Mouse (Mus musculus) heart, embryonic 11.5 days (tissue): ENCODE data around the gene Prpf4. TPM values are rescaled to one million over a fixed set of nuclear protein-coding genes. Genes with fewer than 3 reads are reported as not detected.

Experiments
- ATAC-seq: fragments of 200-750 bp; cut with Nextera tagmentation; replicated peaks from 2 replicates; pipeline ENCODE4 v1.8.0; 2017; ENCODE audit warnings: moderate library complexity; ENCODE audit not compliant: insufficient number of reproducible peaks, low FRiP score, low TSS enrichment
- H3K27ac ChIP-seq: fragments of 300-500 bp; sonication (generic); 2 replicates; pipeline ENCODE4 v1.5.1; 2014; ENCODE audit warnings: mild to moderate bottlenecking, low read depth, low read length
- H3K27me3 ChIP-seq: fragments of 300-500 bp; sonication (generic); 2 replicates; pipeline ENCODE4 v1.6.1; 2014; ENCODE audit warnings: mild to moderate bottlenecking, low read length, mixed read lengths; ENCODE audit not compliant: control insufficient read depth, insufficient read depth
- H3K36me3 ChIP-seq: fragments of 300-500 bp; sonication (generic); 2 replicates; pipeline ENCODE4 v1.6.1; 2014; ENCODE audit warnings: mild to moderate bottlenecking, low read length, moderate library complexity, mixed read lengths; ENCODE audit not compliant: control insufficient read depth, insufficient read depth
- H3K4me1 ChIP-seq: fragments of 300-500 bp; sonication (generic); 2 replicates; pipeline ENCODE4 v1.6.1; 2014; ENCODE audit warnings: low read length; ENCODE audit not compliant: control insufficient read depth, insufficient read depth
- H3K4me2 ChIP-seq: fragments of 300-500 bp; sonication (generic); 2 replicates; pipeline ENCODE4 v1.6.1; 2014; ENCODE audit warnings: mild to moderate bottlenecking, moderate library complexity
- H3K4me3 ChIP-seq: fragments of 300-500 bp; sonication (generic); 2 replicates; pipeline ENCODE4 v1.5.1; 2014; ENCODE audit warnings: low read depth, low read length
- H3K9ac ChIP-seq: fragments of 300-500 bp; sonication (generic); 2 replicates; pipeline ENCODE4 v1.6.1; 2014; ENCODE audit warnings: mild to moderate bottlenecking, low read depth, low read length, moderate library complexity
- H3K9me3 ChIP-seq: fragments of 300-500 bp; sonication (generic); replicated peaks from 2 replicates; pipeline ENCODE4 v1.6.1; 2016; ENCODE audit warnings: low read length; ENCODE audit not compliant: control insufficient read depth
- WGBS: fragments of 180-500 bp; shearing (Covaris S2); extraction: QIAGEN DNeasy Blood & Tissue Kit; methylation state at CpG from one replicate; pipeline ENCODE4 v1.1.7; 2014; ENCODE audit not compliant: insufficient replicate concordance; 5-methylcytosine and 5-hydroxymethylcytosine counted together
- polyA plus RNA-seq: library from polyadenylated mRNA; unstranded; fragments of >200 nt; fragmentation: Nextera tagmentation; extraction: Ambion mirVana; gene quantifications from 2 replicates; pipeline ENCODE4 v1.2.1, GENCODE M21; 2014

The Prpf4 gene
- polyA plus RNA-seq, 1 experiment from 2014 or later: 17.0 TPM

GRCm38 (mm10) chr4:62435081-62435480 lies 26.5 kb downstream of the Prpf4 start, which contains the start of gene Rnf183:
TSS of gene Rnf183 (minus strand) at chr4:62435252.
- no peak within 1 kb of the TSS for H3K4me3 ChIP-seq
- no peaks in the 10 kb centered on the region for H3K9me3 ChIP-seq
- H3K9ac ChIP-seq: no peak within 1 kb of the TSS
- no peak within 1 kb of the TSS for H3K4me2 ChIP-seq
- 86% methylated on average over 6 of the region's 6 CpGs for WGBS
- no peaks in the 10 kb centered on the region for H3K4me1 ChIP-seq
- ATAC-seq: no peak
- H3K36me3 ChIP-seq: no peaks in the 10 kb centered on the region
- no peaks in the 10 kb centered on the region for H3K27me3 ChIP-seq
- no peak within 1 kb of the TSS for H3K27ac ChIP-seq

DNA sequence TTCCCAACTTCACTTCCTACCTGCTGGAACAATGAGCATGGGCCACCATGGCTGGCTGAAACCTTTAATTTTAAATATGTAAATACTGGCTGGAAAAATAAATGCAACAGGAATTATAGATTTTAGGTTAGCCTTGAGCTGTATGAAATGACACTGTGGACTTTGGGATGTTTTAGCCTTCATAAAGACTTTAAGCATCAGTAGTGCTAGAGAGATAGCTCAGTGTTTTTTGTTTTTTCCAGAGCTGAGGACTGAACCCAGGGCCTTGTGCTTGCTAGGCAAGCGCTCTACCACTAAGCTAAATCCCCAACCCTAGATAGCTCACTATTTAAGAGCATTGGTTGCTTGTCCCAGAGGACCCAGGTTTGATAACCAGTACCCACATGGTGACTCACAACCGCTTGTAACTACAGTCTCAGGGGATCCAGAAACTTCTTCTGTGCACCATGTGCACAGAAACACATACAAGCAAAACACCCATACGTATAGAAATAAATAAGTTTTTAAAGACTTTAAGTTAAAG lies 28.7 kb downstream of the Prpf4 start:
- no peak overlapping the region for H3K4me3 ChIP-seq
- no peaks in the 10 kb centered on the region for H3K4me1 ChIP-seq
- no peaks in the 10 kb centered on the region for H3K36me3 ChIP-seq
- no peaks in the 10 kb centered on the region for H3K9me3 ChIP-seq
- ATAC-seq: no peak
- H3K27me3 ChIP-seq: no peaks in the 10 kb centered on the region
- no peak overlapping the region for H3K27ac ChIP-seq
- 84% methylated on average over 3 of the region's 3 CpGs for WGBS
- H3K9ac ChIP-seq: no peak overlapping the region
- H3K4me2 ChIP-seq: no peak overlapping the region

DNA sequence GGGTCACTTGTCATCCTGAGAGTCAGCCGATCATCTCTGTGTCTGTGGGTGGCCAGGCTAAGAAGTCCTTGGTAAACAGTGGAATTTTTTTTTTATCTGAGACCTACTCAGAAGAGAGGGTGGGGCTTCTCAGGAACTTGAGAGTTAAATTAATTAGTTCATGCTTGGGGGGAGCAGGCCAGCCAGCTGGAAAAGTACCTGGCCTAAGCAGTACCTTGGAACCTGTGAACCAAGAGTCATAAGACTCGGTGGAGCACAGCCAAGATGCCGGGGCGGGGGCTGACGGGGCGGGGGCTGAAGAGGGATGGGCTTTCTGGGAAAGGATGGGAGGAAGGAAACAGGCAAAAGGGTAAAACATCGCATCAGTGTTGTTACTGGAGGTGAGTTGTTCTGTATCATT lies 29.3 kb downstream of the Prpf4 start:
- H3K4me1 ChIP-seq: no peaks in the 10 kb centered on the region
- no peaks in the 10 kb centered on the region for H3K36me3 ChIP-seq
- no peak overlapping the region for H3K9ac ChIP-seq
- H3K9me3 ChIP-seq: no peaks in the 10 kb centered on the region
- no peak for ATAC-seq
- no peaks in the 10 kb centered on the region for H3K27me3 ChIP-seq
- H3K4me2 ChIP-seq: no peak overlapping the region
- WGBS: 78% methylated on average over 7 of the region's 7 CpGs
- H3K27ac ChIP-seq: no peak overlapping the region
- H3K4me3 ChIP-seq: no peak overlapping the region

DNA sequence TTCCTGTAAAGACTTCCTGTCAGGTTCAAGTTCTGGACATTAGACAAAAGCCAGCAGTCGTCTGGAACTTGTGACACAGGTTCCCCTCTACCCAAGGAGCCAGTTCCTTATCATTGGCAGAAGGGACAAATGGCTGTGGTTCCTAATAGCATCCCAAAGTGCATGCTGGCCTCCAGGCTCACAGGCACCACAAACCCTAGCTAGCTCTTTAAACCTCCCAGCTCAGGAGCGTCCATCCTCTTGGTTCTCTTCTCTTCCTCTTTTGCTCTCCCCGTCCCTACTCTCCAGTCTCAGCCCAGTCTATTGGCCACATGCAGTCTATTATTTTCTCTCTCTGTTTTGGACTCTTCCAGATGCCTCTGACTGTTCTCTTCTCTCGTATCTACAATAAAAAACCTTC lies 31.2 kb downstream of the Prpf4 start:
- Histone ChIP-seq H3K4me2 (no peak overlapping the region), H3K27me3 (no peaks in the 10 kb centered on the region), H3K36me3 (no peaks in the 10 kb centered on the region), H3K9me3 (no peaks in the 10 kb centered on the region), H3K4me3 (no peak overlapping the region), H3K4me1 (no peaks in the 10 kb centered on the region), H3K9ac (no peak overlapping the region), H3K27ac (no peak overlapping the region)
- no peak for ATAC-seq
- WGBS: 44% methylated on average over 4 of the region's 4 CpGs

GRCm38 (mm10) chr4:62440544-62440943 lies 31.9 kb downstream of the Prpf4 start:
- WGBS: 72% methylated on average over 4 of the region's 4 CpGs
- no peak for ATAC-seq
- no peaks in the 10 kb centered on the region for H3K36me3 ChIP-seq
- H3K9me3 ChIP-seq: no peaks in the 10 kb centered on the region
- H3K4me2 ChIP-seq: no peak overlapping the region
- H3K4me1 ChIP-seq: no peaks in the 10 kb centered on the region
- no peak overlapping the region for H3K9ac ChIP-seq
- H3K27me3 ChIP-seq: no peaks in the 10 kb centered on the region
- H3K27ac ChIP-seq: no peak overlapping the region
- no peak overlapping the region for H3K4me3 ChIP-seq

GRCm38 (mm10) chr4:62440986-62441385 lies 32.4 kb downstream of the Prpf4 start:
- no peaks in the 10 kb centered on the region for H3K4me1 ChIP-seq
- H3K4me3 ChIP-seq: no peak overlapping the region
- no peaks in the 10 kb centered on the region for H3K27me3 ChIP-seq
- no peaks in the 10 kb centered on the region for H3K9me3 ChIP-seq
- no peak overlapping the region for H3K4me2 ChIP-seq
- no peak for ATAC-seq
- H3K9ac ChIP-seq: no peak overlapping the region
- WGBS: 60% methylated on average over 4 of the region's 4 CpGs
- H3K27ac ChIP-seq: no peak overlapping the region
- no peaks in the 10 kb centered on the region for H3K36me3 ChIP-seq

DNA sequence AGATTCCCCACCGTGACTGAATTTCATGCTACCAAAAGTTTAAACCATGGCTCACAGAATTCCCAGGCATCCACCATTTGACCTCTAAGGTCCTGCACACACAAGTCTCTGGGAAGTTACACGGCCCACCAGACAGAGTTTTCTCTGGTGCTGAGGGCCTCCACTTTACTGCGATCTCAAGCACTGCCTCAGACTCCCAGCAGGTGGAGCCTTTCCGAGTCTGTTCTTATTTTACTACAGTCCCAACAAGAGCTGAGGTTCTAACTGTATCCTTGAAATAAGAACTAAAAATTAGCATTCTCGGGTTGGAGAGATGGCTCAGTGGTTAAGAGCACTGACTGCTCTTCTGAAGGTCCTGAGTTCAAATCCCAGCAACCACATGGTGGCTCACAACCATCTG lies 46.4 kb downstream of the Prpf4 start:
- H3K9ac ChIP-seq: no peak overlapping the region
- no peaks in the 10 kb centered on the region for H3K9me3 ChIP-seq
- no peak overlapping the region for H3K27ac ChIP-seq
- H3K4me3 ChIP-seq: no peak overlapping the region
- H3K4me2 ChIP-seq: no peak overlapping the region
- no peaks in the 10 kb centered on the region for H3K4me1 ChIP-seq
- WGBS: 47% methylated on average over 5 of the region's 5 CpGs
- no peak for ATAC-seq
- no peaks in the 10 kb centered on the region for H3K27me3 ChIP-seq
- no peaks in the 10 kb centered on the region for H3K36me3 ChIP-seq

GRCm38 (mm10) chr4:62459081-62459480 lies 50.5 kb downstream of the Prpf4 start:
- Histone ChIP-seq H3K9ac (no peak overlapping the region), H3K9me3 (no peaks in the 10 kb centered on the region), H3K4me1 (no peaks in the 10 kb centered on the region), H3K27ac (no peak overlapping the region), H3K4me3 (no peak overlapping the region), H3K4me2 (no peak overlapping the region), H3K36me3 (no peaks in the 10 kb centered on the region), H3K27me3 (no peaks in the 10 kb centered on the region)
- no peak for ATAC-seq
- 79% methylated on average over 3 of the region's 3 CpGs for WGBS

- H3K4me2 ChIP-seq: no peak overlapping the region
- H3K9me3 ChIP-seq: no peaks in the 10 kb centered on the region
- H3K9ac ChIP-seq: no peak overlapping the region
- H3K4me1 ChIP-seq: no peaks in the 10 kb centered on the region
- 79% methylated on average over 8 of the region's 8 CpGs for whole genome bisulfite sequencing
- ATAC-seq: no peak
- no peak overlapping the region for H3K4me3 ChIP-seq
- no peaks in the 10 kb centered on the region for H3K27me3 ChIP-seq
- H3K36me3 ChIP-seq: no peaks in the 10 kb centered on the region
- H3K27ac ChIP-seq: no peak overlapping the region
Observed at GRCm38 (mm10) chr4:62460348-62460747, 51.8 kb downstream of the Prpf4 start.
